ENCODE assay signal across 19 mouse cellular contexts in the genomic region with DNA sequence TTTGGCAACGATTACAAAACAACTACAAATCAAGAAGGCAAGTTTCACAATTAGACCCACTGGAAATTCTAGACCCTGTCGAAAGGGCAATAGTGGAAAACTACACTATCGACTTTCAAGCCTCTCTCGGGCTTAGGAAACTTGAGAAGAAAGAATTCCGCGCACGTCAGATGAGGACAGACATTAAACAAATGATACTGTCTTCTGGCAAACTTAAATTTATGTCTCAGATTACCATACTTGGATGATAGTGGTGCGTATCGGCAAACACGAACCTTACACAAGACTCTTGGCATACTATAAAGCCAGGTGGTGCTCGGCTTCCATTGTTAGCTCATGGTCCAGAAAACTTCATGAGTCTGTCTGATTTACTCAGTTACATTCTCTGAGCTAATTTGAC.
DNase-seq lines count a peak whose midpoint lies in the region; ATAC-seq lines count a peak whose summit lies in the region.
"Had no signal": no experiment of that assay in that cellular context is flagged by ENCODE, and none has a peak within 500 bp of the region (broad histone marks: within the 10 kb centered on the region; RNA-seq: fewer than 3 reads in every experiment).

No protein-coding gene starts in this region.

- H3K9me3 ChIP-seq in kidney, embryonic 14.5 days (ENCODE audit: control insufficient read depth, low read length) = no peaks in the 10 kb centered on the region
- no peaks in the 10 kb centered on the region for H3K9me3 ChIP-seq in embryonic facial prominence, embryonic 14.5 days (ENCODE audit: control insufficient read depth, low read length)
- H3K9me3 ChIP-seq: heart, embryonic 13.5 days; hindbrain, embryonic 13.5 days; liver, embryonic 12.5 days; lung, embryonic 15.5 days had no signal

- no peaks in the 10 kb centered on the region for H3K36me3 ChIP-seq in kidney, embryonic 14.5 days (ENCODE audit: control insufficient read depth, insufficient read depth, low read length)
- no peaks in the 10 kb centered on the region for H3K36me3 ChIP-seq in embryonic facial prominence, embryonic 14.5 days (ENCODE audit: control insufficient read depth, insufficient read depth, low read length)
- H3K36me3 ChIP-seq: embryonic facial prominence, embryonic 13.5 days; heart, embryonic 13.5 days; hindbrain, embryonic 13.5 days; liver, embryonic 12.5 days; lung, embryonic 15.5 days had no signal

- DNase-seq in kidney, postnatal 14 days = no peak
- peak; percentile 10 for DNase-seq in testis, postnatal 10 days (ENCODE audit: low spot score)
- DNase-seq in testis, postnatal 14 days (ENCODE audit: low spot score) = no peak
- DNase-seq in embryonic facial prominence, embryonic 14.5 days (ENCODE audit: low spot score) = peak; percentile 84
- DNase-seq in right cerebral cortex, adult 2 months (ENCODE audit: low spot score in 2 of 2) = no peak
- DNase-seq in thymus, postnatal 25 days = no peak
- DNase-seq: cerebellum, adult 2 months; cerebellum, postnatal 36 days; gastrocnemius, adult 2 months; midbrain, embryonic 14.5 days; spleen, adult 18-20 months; thymus, adult 2 months had no signal

- no peaks in the 10 kb centered on the region for H3K4me1 ChIP-seq in kidney, embryonic 14.5 days (ENCODE audit: control insufficient read depth, insufficient read depth, low read length)
- H3K4me1 ChIP-seq in embryonic facial prominence, embryonic 14.5 days (ENCODE audit: control insufficient read depth, insufficient read depth, low read length) = no peaks in the 10 kb centered on the region
- H3K4me1 ChIP-seq: hindbrain, embryonic 13.5 days; liver, embryonic 12.5 days; lung, embryonic 15.5 days had no signal

- H3K4me2 ChIP-seq in kidney, embryonic 14.5 days (replicated peaks; ENCODE audit: low read depth, low read length) = no peak overlapping the region
- H3K4me2 ChIP-seq in embryonic facial prominence, embryonic 14.5 days (ENCODE audit: low read depth, low read length) = no peak overlapping the region
- H3K4me2 ChIP-seq: embryonic facial prominence, embryonic 13.5 days; heart, embryonic 13.5 days; hindbrain, embryonic 13.5 days; liver, embryonic 12.5 days; lung, embryonic 15.5 days had no signal

- WGBS in kidney, embryonic 14.5 days = 26% methylated on average over 11 of the region's 11 CpGs
- WGBS in embryonic facial prominence, embryonic 14.5 days = 30% methylated on average over 11 of the region's 11 CpGs

- no peak overlapping the region for H3K9ac ChIP-seq in kidney, embryonic 14.5 days (ENCODE audit: low read depth, low read length)
- H3K9ac ChIP-seq in embryonic facial prominence, embryonic 14.5 days (ENCODE audit: low read depth, low read length) = no peak overlapping the region
- H3K9ac ChIP-seq: embryonic facial prominence, embryonic 13.5 days; heart, embryonic 13.5 days; hindbrain, embryonic 13.5 days; liver, embryonic 12.5 days; lung, embryonic 15.5 days had no signal

- H3K4me3 ChIP-seq in kidney, embryonic 14.5 days (ENCODE audit: low read length) = no peak overlapping the region
- H3K4me3 ChIP-seq in embryonic facial prominence, embryonic 14.5 days (ENCODE audit: low read depth, low read length) = no peak overlapping the region
- H3K4me3 ChIP-seq: embryonic facial prominence, embryonic 13.5 days; gastrocnemius, adult 2 months; heart, embryonic 13.5 days; hindbrain, embryonic 13.5 days; liver, embryonic 12.5 days; lung, embryonic 15.5 days had no signal

- ATAC-seq in kidney, embryonic 14.5 days (ENCODE audit: low FRiP score, low TSS enrichment) = peak; percentile 69; the same call in 1 of the 2 replicates
- peak; percentile 67 for ATAC-seq in embryonic facial prominence, embryonic 14.5 days (ENCODE audit: low read depth)
- ATAC-seq: inflammation-experienced regulatory T-cells, adult 6 months; liver, embryonic 12.5 days had no signal

- H3K27me3 ChIP-seq in kidney, embryonic 14.5 days (ENCODE audit: control insufficient read depth, insufficient read depth, low read length) = no peaks in the 10 kb centered on the region
- no peaks in the 10 kb centered on the region for H3K27me3 ChIP-seq in embryonic facial prominence, embryonic 14.5 days (replicated peaks; ENCODE audit: control insufficient read depth, insufficient read depth, low read length)
- H3K27me3 ChIP-seq: embryonic facial prominence, embryonic 13.5 days; heart, embryonic 13.5 days; hindbrain, embryonic 13.5 days; liver, embryonic 12.5 days; lung, embryonic 15.5 days had no signal

- no peak overlapping the region for H3K27ac ChIP-seq in kidney, embryonic 14.5 days (ENCODE audit: low read depth, low read length)
- H3K27ac ChIP-seq in embryonic facial prominence, embryonic 14.5 days (replicated peaks; ENCODE audit: low read depth, low read length) = 0 out of 2 replicates have a peak overlapping the region, but pooled peaks have one; percentile 18
- H3K27ac ChIP-seq: gastrocnemius, adult 2 months; heart, embryonic 13.5 days; hindbrain, embryonic 13.5 days; liver, embryonic 12.5 days; lung, embryonic 15.5 days had no signal

Comparison
In these comparisons a context has a peak if more than half of its experiments do, and no peak if none do; other contexts are left out.
1. DNase-seq: peak in testis, postnatal 10 days (single experiment) and embryonic facial prominence, embryonic 14.5 days (single experiment); none in kidney, postnatal 14 days (single experiment), testis, postnatal 14 days (single experiment), right cerebral cortex, adult 2 months (0 of 2) and thymus, postnatal 25 days (single experiment).